Mouse (Mus musculus): ENCODE data around the gene Ckap5. TPM values are rescaled to one million over a fixed set of nuclear protein-coding genes. Genes with fewer than 3 reads are reported as not detected.
A peak's percentile ranks its signal among the peaks of the same experiment; 100 is the strongest.

Ckap5 gene
- polyA plus RNA-seq, 1 experiment from 2014 or later, result 77.6 TPM

DNA sequence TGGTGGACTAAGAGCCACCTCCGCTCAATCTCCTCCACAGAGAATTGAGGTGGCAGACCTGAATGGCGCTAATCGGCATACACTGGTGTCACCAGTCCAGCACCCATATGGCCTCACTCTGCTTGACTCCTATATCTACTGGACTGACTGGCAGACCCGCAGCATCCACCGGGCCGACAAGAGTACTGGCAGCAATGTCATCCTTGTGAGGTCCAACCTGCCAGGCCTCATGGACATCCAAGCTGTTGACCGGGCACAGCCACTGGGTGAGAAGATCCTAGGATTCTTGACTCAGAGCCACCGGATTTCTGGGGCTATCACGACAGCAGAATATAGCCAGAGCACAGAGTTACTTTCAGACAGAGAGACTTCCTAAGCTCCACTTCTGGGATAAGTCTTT, 32.6 kb upstream of the Ckap5 start:
- Histone ChIP-seq H3K4me3 (ENCODE audit: low read depth, low read length) (no peak overlapping the region), H3K27ac (ENCODE audit: low read depth, low read length) (no peak overlapping the region), H3K4me2 (no peak overlapping the region), H3K27me3 (ENCODE audit: control insufficient read depth, insufficient read depth, low read length) (no peaks in the 10 kb centered on the region), H3K9ac (ENCODE audit: low read depth, low read length) (no peak overlapping the region), H3K4me1 (ENCODE audit: control insufficient read depth, insufficient read depth, low read length) (no peaks in the 10 kb centered on the region), H3K36me3 (ENCODE audit: control insufficient read depth, insufficient read depth, low read length) (peaks cover 14% of the 10 kb centered on the region), H3K9me3 (replicated peaks; ENCODE audit: control insufficient read depth, low read length) (no peaks in the 10 kb centered on the region)
- ATAC-seq (replicated peaks; ENCODE audit: insufficient number of reproducible peaks, low FRiP score, low TSS enrichment), result no peak
- 92% methylated on average over 9 of the region's 9 CpGs for WGBS (ENCODE audit: insufficient replicate concordance)

DNA sequence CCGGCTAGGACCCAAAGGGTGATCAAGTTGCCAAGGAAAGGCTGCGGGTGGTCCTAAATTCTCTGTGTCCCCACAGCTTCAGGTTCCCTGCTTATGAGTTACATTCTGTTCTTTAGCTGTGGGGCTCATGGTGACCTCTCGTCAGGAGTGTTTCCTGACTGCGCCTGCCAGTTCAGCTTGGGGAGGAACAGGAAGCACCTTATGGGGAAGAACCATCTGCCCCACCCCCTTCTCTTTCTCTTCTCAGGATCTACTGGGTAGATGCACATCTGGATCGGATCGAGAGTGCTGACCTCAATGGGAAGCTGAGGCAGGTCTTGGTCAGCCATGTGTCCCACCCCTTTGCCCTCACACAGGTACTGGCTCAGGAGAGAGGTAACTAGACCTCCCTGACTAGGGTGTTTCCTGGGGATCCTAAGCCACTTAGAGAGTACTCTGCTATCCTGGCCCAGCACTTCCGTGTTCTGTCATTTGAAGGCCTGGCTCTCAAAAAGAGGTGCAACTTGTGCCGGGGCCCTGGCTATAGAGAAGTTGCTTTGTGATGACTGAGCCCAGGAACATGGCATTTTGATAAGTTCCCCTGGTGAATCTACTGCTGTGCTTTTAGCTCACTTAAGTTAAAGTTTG, 28.4 kb upstream of the Ckap5 start:
- Histone ChIP-seq H3K4me1 (ENCODE audit: control insufficient read depth, insufficient read depth, low read length) (no peaks in the 10 kb centered on the region), H3K9me3 (replicated peaks; ENCODE audit: control insufficient read depth, low read length) (no peaks in the 10 kb centered on the region), H3K9ac (ENCODE audit: low read depth, low read length) (no peak overlapping the region), H3K4me2 (no peak overlapping the region), H3K4me3 (ENCODE audit: low read depth, low read length) (no peak overlapping the region), H3K36me3 (ENCODE audit: control insufficient read depth, insufficient read depth, low read length) (peaks cover 12% of the 10 kb centered on the region), H3K27ac (ENCODE audit: low read depth, low read length) (no peak overlapping the region), H3K27me3 (ENCODE audit: control insufficient read depth, insufficient read depth, low read length) (no peaks in the 10 kb centered on the region)
- ATAC-seq (replicated peaks; ENCODE audit: insufficient number of reproducible peaks, low FRiP score, low TSS enrichment), result no peak
- 81% methylated on average over 8 of the region's 8 CpGs for WGBS (ENCODE audit: insufficient replicate concordance)

DNA sequence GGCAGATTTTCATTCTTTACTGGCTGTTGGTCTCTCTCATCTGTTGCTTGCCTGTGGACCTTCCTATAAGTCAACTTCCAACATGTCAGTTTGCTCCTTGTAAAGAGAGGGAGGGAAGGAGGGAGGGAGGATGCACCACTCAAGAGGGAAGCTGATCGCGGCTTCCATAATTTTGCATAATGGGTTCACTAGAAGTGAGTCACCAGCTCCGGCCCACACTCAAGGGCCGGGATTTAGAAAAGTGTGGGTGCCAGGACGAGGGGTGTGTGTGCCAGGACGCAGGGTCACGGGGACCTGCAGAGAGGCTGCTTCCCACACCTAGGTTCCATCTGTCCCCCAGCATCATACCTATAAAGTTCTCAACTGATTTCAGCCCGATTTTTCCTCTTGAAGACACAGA, 18.5 kb upstream of the Ckap5 start:
- WGBS (ENCODE audit: insufficient replicate concordance), result 87% methylated on average over 8 of the region's 8 CpGs
- no peaks in the 10 kb centered on the region for H3K4me1 ChIP-seq (ENCODE audit: control insufficient read depth, insufficient read depth, low read length)
- H3K4me2 ChIP-seq, result no peak overlapping the region
- H3K27me3 ChIP-seq (ENCODE audit: control insufficient read depth, insufficient read depth, low read length), result no peaks in the 10 kb centered on the region
- no peaks in the 10 kb centered on the region for H3K9me3 ChIP-seq (replicated peaks; ENCODE audit: control insufficient read depth, low read length)
- H3K27ac ChIP-seq (ENCODE audit: low read depth, low read length), result no peak overlapping the region
- no peak for ATAC-seq (replicated peaks; ENCODE audit: insufficient number of reproducible peaks, low FRiP score, low TSS enrichment)
- no peak overlapping the region for H3K9ac ChIP-seq (ENCODE audit: low read depth, low read length)
- 0 out of 2 replicates have a peak, but pooled peaks cover 16% of the 10 kb centered on the region for H3K36me3 ChIP-seq (ENCODE audit: control insufficient read depth, insufficient read depth, low read length)
- no peak overlapping the region for H3K4me3 ChIP-seq (ENCODE audit: low read depth, low read length)

DNA sequence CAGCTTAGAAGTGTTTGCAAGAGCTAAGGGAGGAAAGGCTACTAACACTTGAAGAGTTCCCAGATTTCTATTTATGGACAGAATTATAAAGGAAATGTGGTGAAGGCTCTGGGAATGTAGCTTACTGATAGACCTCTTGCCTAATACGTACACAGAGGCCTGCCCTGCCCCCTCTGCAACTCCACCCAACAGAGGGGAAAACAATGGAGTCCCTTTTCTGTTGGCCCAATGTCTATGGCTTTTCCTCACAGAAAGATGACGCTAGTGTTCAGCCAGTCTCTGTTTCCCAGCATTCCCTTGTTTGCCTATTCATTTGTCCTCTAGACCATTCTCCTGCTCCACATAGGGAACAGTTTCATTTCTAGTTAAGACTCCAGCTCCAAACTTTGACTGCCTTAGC, 9.4 kb upstream of the Ckap5 start:
- H3K4me3 ChIP-seq (ENCODE audit: low read depth, low read length), result no peak overlapping the region
- no peaks in the 10 kb centered on the region for H3K4me1 ChIP-seq (ENCODE audit: control insufficient read depth, insufficient read depth, low read length)
- H3K27me3 ChIP-seq (ENCODE audit: control insufficient read depth, insufficient read depth, low read length), result no peaks in the 10 kb centered on the region
- peaks cover 6% of the 10 kb centered on the region for H3K36me3 ChIP-seq (ENCODE audit: control insufficient read depth, insufficient read depth, low read length)
- H3K27ac ChIP-seq (ENCODE audit: low read depth, low read length), result no peak overlapping the region
- H3K4me2 ChIP-seq, result no peak overlapping the region
- no peak overlapping the region for H3K9ac ChIP-seq (ENCODE audit: low read depth, low read length)
- 35% methylated on average over 2 of the region's 2 CpGs for WGBS (ENCODE audit: insufficient replicate concordance)
- ATAC-seq (replicated peaks; ENCODE audit: insufficient number of reproducible peaks, low FRiP score, low TSS enrichment), result no peak
- H3K9me3 ChIP-seq (replicated peaks; ENCODE audit: control insufficient read depth, low read length), result no peaks in the 10 kb centered on the region

DNA sequence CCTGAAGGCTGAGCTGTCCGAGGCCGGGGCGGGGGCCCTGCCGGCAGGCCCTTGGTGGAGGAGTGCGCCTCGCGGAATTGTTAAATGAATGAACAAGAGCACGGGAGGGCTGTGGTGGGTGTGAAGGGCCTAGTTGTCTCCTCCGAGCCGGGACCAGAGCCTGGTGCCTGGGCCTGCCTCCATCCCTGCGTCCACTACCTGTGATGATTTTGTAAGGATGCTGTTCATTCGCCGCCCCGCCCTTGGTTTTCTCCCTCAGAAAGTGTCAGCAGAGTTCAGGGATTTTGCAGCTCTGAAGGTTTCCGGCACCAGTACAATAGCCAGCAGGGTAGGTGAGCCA, 555 bp downstream of the Ckap5 start:
- H3K9me3 ChIP-seq (replicated peaks; ENCODE audit: control insufficient read depth, low read length), result no peaks in the 10 kb centered on the region
- ATAC-seq (replicated peaks; ENCODE audit: insufficient number of reproducible peaks, low FRiP score, low TSS enrichment), result peak; percentile 70; the same call in 1 of the 2 replicates
- H3K36me3 ChIP-seq (ENCODE audit: control insufficient read depth, insufficient read depth, low read length), result peaks cover 5% of the 10 kb centered on the region
- peak overlapping the region; percentile 99 for H3K9ac ChIP-seq (ENCODE audit: low read depth, low read length)
- H3K4me1 ChIP-seq (ENCODE audit: control insufficient read depth, insufficient read depth, low read length), result no peaks in the 10 kb centered on the region; the same call in 1 of the 2 replicates
- 0% methylated on average over 15 of the region's 15 CpGs for WGBS (ENCODE audit: insufficient replicate concordance)
- peak overlapping the region; percentile 64 for H3K4me3 ChIP-seq (ENCODE audit: low read depth, low read length)
- H3K4me2 ChIP-seq, result peak overlapping the region; percentile 76
- H3K27me3 ChIP-seq (ENCODE audit: control insufficient read depth, insufficient read depth, low read length), result no peaks in the 10 kb centered on the region
- peak overlapping the region; percentile 67 for H3K27ac ChIP-seq (ENCODE audit: low read depth, low read length)

DNA sequence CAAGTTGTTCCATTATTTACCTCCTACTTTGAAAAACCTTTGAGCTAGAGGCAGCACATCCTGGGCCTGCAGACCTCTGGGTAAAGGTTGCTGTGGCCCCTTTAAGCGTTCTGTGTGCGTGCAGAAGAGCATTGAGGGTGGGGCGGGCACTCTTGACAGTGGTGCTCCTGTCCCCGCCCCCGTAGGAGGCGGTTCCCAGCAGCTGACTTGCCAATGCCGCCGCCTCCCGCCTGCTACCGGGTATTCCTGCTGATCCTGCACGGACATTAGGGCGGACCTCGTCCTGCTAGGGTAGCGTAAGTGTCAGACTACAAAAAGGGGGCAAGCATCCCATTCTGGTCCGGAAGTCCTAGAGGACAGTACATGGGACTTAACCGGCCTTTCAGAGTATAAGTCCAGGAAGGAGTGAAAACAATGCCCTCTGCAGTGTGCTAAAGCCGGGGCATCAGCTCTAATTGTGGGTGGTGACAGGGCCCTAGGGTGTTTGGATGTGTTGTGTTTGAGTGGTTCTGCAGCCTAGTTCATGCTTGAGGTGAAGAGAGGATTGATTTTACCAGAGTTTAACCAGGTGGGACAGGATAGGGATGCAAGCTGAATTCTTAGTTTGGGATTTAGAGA, 11.1 kb downstream of the Ckap5 start:
- Histone ChIP-seq H3K27ac (ENCODE audit: low read depth, low read length) (peak overlapping the region; percentile 46), H3K36me3 (ENCODE audit: control insufficient read depth, insufficient read depth, low read length) (no peaks in the 10 kb centered on the region), H3K4me2 (peak overlapping the region; percentile 77), H3K9me3 (replicated peaks; ENCODE audit: control insufficient read depth, low read length) (no peaks in the 10 kb centered on the region), H3K27me3 (ENCODE audit: control insufficient read depth, insufficient read depth, low read length) (no peaks in the 10 kb centered on the region), H3K4me1 (ENCODE audit: control insufficient read depth, insufficient read depth, low read length) (peaks cover 9% of the 10 kb centered on the region; the same call in 1 of the 2 replicates), H3K9ac (ENCODE audit: low read depth, low read length) (peak overlapping the region; percentile 65), H3K4me3 (ENCODE audit: low read depth, low read length) (peak overlapping the region; percentile 43)
- WGBS (ENCODE audit: insufficient replicate concordance), result 2% methylated on average over 17 of the region's 17 CpGs
- peak; percentile 91 for ATAC-seq (replicated peaks; ENCODE audit: insufficient number of reproducible peaks, low FRiP score, low TSS enrichment)

DNA sequence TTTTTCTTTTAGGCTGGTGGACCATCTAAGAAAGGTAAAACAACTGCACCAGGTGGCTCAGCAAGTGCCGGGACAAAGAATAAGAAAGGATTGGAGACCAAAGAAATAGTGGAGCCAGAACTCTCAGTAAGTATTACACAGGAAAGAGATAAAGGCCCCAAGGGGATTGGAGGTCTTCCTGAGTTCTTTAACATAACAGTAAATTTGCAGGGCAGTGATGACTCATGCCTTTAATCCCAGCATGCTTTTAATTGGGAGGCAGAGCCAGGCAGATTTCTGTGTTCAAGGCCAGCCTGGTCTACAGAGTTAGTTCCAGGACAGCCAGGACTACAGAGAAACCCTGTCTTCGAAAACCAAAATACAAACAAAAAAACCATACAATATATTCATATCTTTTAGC, 41.6 kb downstream of the Ckap5 start:
- H3K4me2 ChIP-seq, result no peak overlapping the region
- no peak for ATAC-seq (replicated peaks; ENCODE audit: insufficient number of reproducible peaks, low FRiP score, low TSS enrichment)
- no peaks in the 10 kb centered on the region for H3K4me1 ChIP-seq (ENCODE audit: control insufficient read depth, insufficient read depth, low read length)
- H3K27me3 ChIP-seq (ENCODE audit: control insufficient read depth, insufficient read depth, low read length), result no peaks in the 10 kb centered on the region
- H3K36me3 ChIP-seq (ENCODE audit: control insufficient read depth, insufficient read depth, low read length), result peaks cover 42% of the 10 kb centered on the region
- H3K27ac ChIP-seq (ENCODE audit: low read depth, low read length), result no peak overlapping the region
- H3K9me3 ChIP-seq (replicated peaks; ENCODE audit: control insufficient read depth, low read length), result no peaks in the 10 kb centered on the region
- WGBS (ENCODE audit: insufficient replicate concordance), result 88% methylated on average over 2 of the region's 2 CpGs
- H3K9ac ChIP-seq (ENCODE audit: low read depth, low read length), result no peak overlapping the region
- no peak overlapping the region for H3K4me3 ChIP-seq (ENCODE audit: low read depth, low read length)

DNA sequence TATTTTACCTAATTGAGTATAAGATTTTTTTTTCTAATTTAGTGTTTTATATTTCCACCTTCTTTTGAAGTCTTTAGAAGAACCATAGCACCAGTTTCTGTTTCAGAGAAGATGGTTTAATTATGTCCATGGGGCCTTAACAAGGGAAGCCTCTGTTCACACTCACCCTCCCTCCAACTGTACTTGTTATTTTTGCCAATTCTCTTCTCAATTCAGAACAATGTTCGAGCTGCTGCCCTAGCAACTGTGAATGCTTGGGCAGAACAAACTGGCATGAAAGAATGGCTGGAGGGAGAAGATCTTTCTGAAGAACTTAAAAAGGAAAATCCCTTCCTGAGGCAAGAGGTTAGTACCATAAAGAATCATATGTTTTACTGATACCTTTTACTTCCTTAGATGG, 54.3 kb downstream of the Ckap5 start:
- WGBS (ENCODE audit: insufficient replicate concordance), result 84% methylated on average over 1 of the region's 1 CpGs
- Histone ChIP-seq H3K4me3 (ENCODE audit: low read depth, low read length) (no peak overlapping the region), H3K27me3 (ENCODE audit: control insufficient read depth, insufficient read depth, low read length) (no peaks in the 10 kb centered on the region), H3K9ac (ENCODE audit: low read depth, low read length) (no peak overlapping the region), H3K36me3 (ENCODE audit: control insufficient read depth, insufficient read depth, low read length) (peaks cover 26% of the 10 kb centered on the region), H3K27ac (ENCODE audit: low read depth, low read length) (no peak overlapping the region), H3K4me2 (no peak overlapping the region), H3K4me1 (ENCODE audit: control insufficient read depth, insufficient read depth, low read length) (no peaks in the 10 kb centered on the region), H3K9me3 (replicated peaks; ENCODE audit: control insufficient read depth, low read length) (no peaks in the 10 kb centered on the region)
- no peak for ATAC-seq (replicated peaks; ENCODE audit: insufficient number of reproducible peaks, low FRiP score, low TSS enrichment)

DNA sequence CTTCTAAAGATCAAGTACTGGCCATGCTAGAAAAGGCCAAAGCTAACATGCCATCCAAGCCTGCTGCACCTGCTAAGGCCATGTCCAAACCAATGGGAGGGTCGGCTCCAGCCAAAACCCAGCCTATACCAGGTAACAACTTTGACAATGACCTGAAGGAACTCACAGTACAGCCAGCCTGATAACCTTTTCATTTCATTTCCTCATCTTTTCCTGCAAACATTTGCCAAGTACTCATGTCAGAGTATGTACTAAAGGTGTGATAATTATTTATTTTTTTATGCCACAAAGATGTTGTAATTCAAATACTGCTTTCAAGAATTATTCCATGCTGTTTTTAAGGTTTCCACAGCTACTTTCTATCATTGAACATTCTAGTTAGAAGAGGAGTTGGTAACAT, 59.7 kb downstream of the Ckap5 start:
- 95% methylated on average over 1 of the region's 1 CpGs for WGBS (ENCODE audit: insufficient replicate concordance)
- no peaks in the 10 kb centered on the region for H3K27me3 ChIP-seq (ENCODE audit: control insufficient read depth, insufficient read depth, low read length)
- H3K4me2 ChIP-seq, result no peak overlapping the region
- H3K27ac ChIP-seq (ENCODE audit: low read depth, low read length), result no peak overlapping the region
- no peak overlapping the region for H3K9ac ChIP-seq (ENCODE audit: low read depth, low read length)
- no peak for ATAC-seq (replicated peaks; ENCODE audit: insufficient number of reproducible peaks, low FRiP score, low TSS enrichment)
- H3K9me3 ChIP-seq (replicated peaks; ENCODE audit: control insufficient read depth, low read length), result no peaks in the 10 kb centered on the region
- no peak overlapping the region for H3K4me3 ChIP-seq (ENCODE audit: low read depth, low read length)
- peaks cover 26% of the 10 kb centered on the region for H3K36me3 ChIP-seq (ENCODE audit: control insufficient read depth, insufficient read depth, low read length)
- H3K4me1 ChIP-seq (ENCODE audit: control insufficient read depth, insufficient read depth, low read length), result no peaks in the 10 kb centered on the region
